Mouse (Mus musculus) hindbrain, embryonic 13.5 days (tissue): Measurements from ENCODE around the gene Rrbp1. TPM values are rescaled to one million over a fixed set of nuclear protein-coding genes. Genes with fewer than 3 reads are reported as not detected.

Experiments used
- ATAC-seq: fragments of 200-750 bp; cut with Nextera tagmentation; 2 replicates; pipeline ENCODE4 v1.8.0; 2017; ENCODE audit warnings: moderate TSS enrichment; ENCODE audit not compliant: low FRiP score
- H3K27ac ChIP-seq: fragments of 300-500 bp; sonication (generic); 2 replicates; pipeline ENCODE4 v1.5.1; 2015; ENCODE audit warnings: inconsistent platforms, mild to moderate bottlenecking, moderate library complexity
- H3K27me3 ChIP-seq: fragments of 300-500 bp; sonication (generic); 2 replicates; pipeline ENCODE4 v1.6.1; 2015; ENCODE audit warnings: mild to moderate bottlenecking, inconsistent platforms
- H3K36me3 ChIP-seq: fragments of 300-500 bp; sonication (generic); 2 replicates; pipeline ENCODE4 v1.6.1; 2015; ENCODE audit warnings: mild to moderate bottlenecking, inconsistent platforms
- H3K4me1 ChIP-seq: fragments of 300-500 bp; sonication (generic); replicated peaks from 2 replicates; pipeline ENCODE4 v1.6.1; 2015; ENCODE audit warnings: inconsistent platforms
- H3K4me2 ChIP-seq: fragments of 300-500 bp; sonication (generic); 2 replicates; pipeline ENCODE4 v1.6.1; 2015; ENCODE audit warnings: inconsistent platforms, mild to moderate bottlenecking, moderate library complexity
- H3K4me3 ChIP-seq: fragments of 300-500 bp; sonication (generic); 2 replicates; pipeline ENCODE4 v1.5.1; 2015; ENCODE audit warnings: mild to moderate bottlenecking, inconsistent platforms
- H3K9ac ChIP-seq: fragments of 300-500 bp; sonication (generic); 2 replicates; pipeline ENCODE4 v1.6.1; 2015; ENCODE audit warnings: mild to moderate bottlenecking, inconsistent platforms
- H3K9me3 ChIP-seq: fragments of 300-500 bp; sonication (generic); 2 replicates; pipeline ENCODE4 v1.6.1; 2016; ENCODE audit warnings: inconsistent platforms
- WGBS: fragments of 180-500 bp; shearing (Covaris S2); methylation state at CpG from one replicate; pipeline ENCODE4 v1.1.7; 2015; 5-methylcytosine and 5-hydroxymethylcytosine counted together
- polyA plus RNA-seq: library from polyadenylated mRNA; unstranded; fragments of >200 nt; fragmentation: Nextera tagmentation; extraction: Ambion mirVana; gene quantifications from 2 replicates; pipeline ENCODE4 v1.2.1, GENCODE M21; 2015

Gene Rrbp1
- polyA plus RNA-seq, 1 experiment from 2014 or later = 37.3 TPM

GRCm38 (mm10) chr2:143950290-143951027 lies 60.6 kb downstream of the Rrbp1 start:
- no peak overlapping the region for H3K4me3 ChIP-seq
- H3K4me2 ChIP-seq = no peak overlapping the region
- H3K27ac ChIP-seq = no peak overlapping the region
- peaks cover 99% of the 10 kb centered on the region for H3K36me3 ChIP-seq
- H3K9ac ChIP-seq = no peak overlapping the region
- 87% methylated on average over 5 of the region's 5 CpGs for WGBS
- H3K9me3 ChIP-seq = no peaks in the 10 kb centered on the region
- ATAC-seq = no peak
- no peaks in the 10 kb centered on the region for H3K27me3 ChIP-seq
- H3K4me1 ChIP-seq = no peaks in the 10 kb centered on the region

GRCm38 (mm10) chr2:143949217-143949616 lies 61.8 kb downstream of the Rrbp1 start:
- no peak overlapping the region for H3K9ac ChIP-seq
- peaks cover 97% of the 10 kb centered on the region for H3K36me3 ChIP-seq
- no peak for ATAC-seq
- no peak overlapping the region for H3K27ac ChIP-seq
- H3K4me2 ChIP-seq = no peak overlapping the region
- H3K4me1 ChIP-seq = no peaks in the 10 kb centered on the region
- H3K4me3 ChIP-seq = no peak overlapping the region
- H3K27me3 ChIP-seq = no peaks in the 10 kb centered on the region
- no peaks in the 10 kb centered on the region for H3K9me3 ChIP-seq
- WGBS = 98% methylated on average over 6 of the region's 6 CpGs

GRCm38 (mm10) chr2:143948416-143948815 lies 62.6 kb downstream of the Rrbp1 start:
- no peaks in the 10 kb centered on the region for H3K9me3 ChIP-seq
- no peak for ATAC-seq
- no peak overlapping the region for H3K9ac ChIP-seq
- H3K4me3 ChIP-seq = no peak overlapping the region
- H3K27ac ChIP-seq = no peak overlapping the region
- H3K4me2 ChIP-seq = no peak overlapping the region
- H3K36me3 ChIP-seq = peaks cover 97% of the 10 kb centered on the region
- no peaks in the 10 kb centered on the region for H3K27me3 ChIP-seq
- WGBS = 96% methylated on average over 4 of the region's 4 CpGs
- H3K4me1 ChIP-seq = no peaks in the 10 kb centered on the region

GRCm38 (mm10) chr2:143947981-143948380 lies 63.1 kb downstream of the Rrbp1 start:
- no peaks in the 10 kb centered on the region for H3K9me3 ChIP-seq
- H3K4me2 ChIP-seq = no peak overlapping the region
- H3K4me1 ChIP-seq = no peaks in the 10 kb centered on the region
- H3K36me3 ChIP-seq = peaks cover 97% of the 10 kb centered on the region
- H3K4me3 ChIP-seq = no peak overlapping the region
- 96% methylated on average over 3 of the region's 3 CpGs for WGBS
- no peak for ATAC-seq
- no peak overlapping the region for H3K27ac ChIP-seq
- H3K9ac ChIP-seq = no peak overlapping the region
- no peaks in the 10 kb centered on the region for H3K27me3 ChIP-seq

- no peak overlapping the region for H3K9ac ChIP-seq
- WGBS = 95% methylated on average over 2 of the region's 2 CpGs
- no peaks in the 10 kb centered on the region for H3K9me3 ChIP-seq
- H3K4me3 ChIP-seq = no peak overlapping the region
- H3K27ac ChIP-seq = no peak overlapping the region
- ATAC-seq = no peak
- H3K4me2 ChIP-seq = no peak overlapping the region
- H3K4me1 ChIP-seq = no peaks in the 10 kb centered on the region
- peaks cover 93% of the 10 kb centered on the region for H3K36me3 ChIP-seq
- no peaks in the 10 kb centered on the region for H3K27me3 ChIP-seq
Measured at GRCm38 (mm10) chr2:143946399-143946798, 64.7 kb downstream of the Rrbp1 start.

GRCm38 (mm10) chr2:143945466-143946075 lies 65.5 kb downstream of the Rrbp1 start:
- no peak overlapping the region for H3K4me3 ChIP-seq
- no peak overlapping the region for H3K9ac ChIP-seq
- H3K27me3 ChIP-seq = no peaks in the 10 kb centered on the region
- H3K9me3 ChIP-seq = no peaks in the 10 kb centered on the region
- ATAC-seq = no peak
- 95% methylated on average over 7 of the region's 7 CpGs for WGBS
- no peak overlapping the region for H3K27ac ChIP-seq
- H3K4me2 ChIP-seq = no peak overlapping the region
- no peaks in the 10 kb centered on the region for H3K4me1 ChIP-seq
- peaks cover 93% of the 10 kb centered on the region for H3K36me3 ChIP-seq

- no peak for ATAC-seq
- H3K9ac ChIP-seq = no peak overlapping the region
- no peaks in the 10 kb centered on the region for H3K4me1 ChIP-seq
- 96% methylated on average over 3 of the region's 3 CpGs for WGBS
- H3K9me3 ChIP-seq = no peaks in the 10 kb centered on the region
- H3K4me3 ChIP-seq = no peak overlapping the region
- H3K27ac ChIP-seq = no peak overlapping the region
- peaks cover 93% of the 10 kb centered on the region for H3K36me3 ChIP-seq
- H3K4me2 ChIP-seq = no peak overlapping the region
- H3K27me3 ChIP-seq = no peaks in the 10 kb centered on the region
Measured at GRCm38 (mm10) chr2:143944796-143945195, 66.3 kb downstream of the Rrbp1 start.

GRCm38 (mm10) chr2:143940406-143940805 lies 70.7 kb downstream of the Rrbp1 start:
- H3K36me3 ChIP-seq = peaks cover 61% of the 10 kb centered on the region
- 83% methylated on average over 5 of the region's 5 CpGs for WGBS

GRCm38 (mm10) chr2:143937861-143938260 lies 73.2 kb downstream of the Rrbp1 start:
- no peaks in the 10 kb centered on the region for H3K9me3 ChIP-seq
- no peak overlapping the region for H3K9ac ChIP-seq
- WGBS = 57% methylated on average over 2 of the region's 2 CpGs
- no peak overlapping the region for H3K4me3 ChIP-seq
- no peaks in the 10 kb centered on the region for H3K27me3 ChIP-seq
- peaks cover 39% of the 10 kb centered on the region for H3K36me3 ChIP-seq
- peak; percentile 18; the same call in 1 of the 2 replicates for ATAC-seq
- no peak overlapping the region for H3K27ac ChIP-seq
- peaks cover 14% of the 10 kb centered on the region; the same call in 1 of the 2 replicates for H3K4me1 ChIP-seq
- no peak overlapping the region for H3K4me2 ChIP-seq

More at GRCm38 (mm10) chr2:143940406-143940805, 70.7 kb downstream of the Rrbp1 start:
- Histone ChIP-seq H3K27me3 (no peaks in the 10 kb centered on the region), H3K4me3 (no peak overlapping the region), H3K9me3 (no peaks in the 10 kb centered on the region), H3K4me2 (no peak overlapping the region), H3K9ac (no peak overlapping the region), H3K27ac (no peak overlapping the region), H3K4me1 (peaks cover 11% of the 10 kb centered on the region; the same call in 1 of the 2 replicates)
- ATAC-seq = no peak

- H3K4me3 ChIP-seq = no peak overlapping the region
- H3K36me3 ChIP-seq = peaks cover 7% of the 10 kb centered on the region
- no peak for ATAC-seq
- H3K9ac ChIP-seq = no peak overlapping the region
- 91% methylated on average over 8 of the region's 8 CpGs for WGBS
- no peaks in the 10 kb centered on the region for H3K9me3 ChIP-seq
- no peak overlapping the region for H3K4me2 ChIP-seq
- no peak overlapping the region for H3K27ac ChIP-seq
- H3K27me3 ChIP-seq = no peaks in the 10 kb centered on the region
- H3K4me1 ChIP-seq = peaks cover 28% of the 10 kb centered on the region
Measured at GRCm38 (mm10) chr2:143934439-143934838, 76.6 kb downstream of the Rrbp1 start.

- Histone ChIP-seq H3K36me3 (no peaks in the 10 kb centered on the region), H3K27me3 (no peaks in the 10 kb centered on the region), H3K9ac (no peak overlapping the region), H3K9me3 (no peaks in the 10 kb centered on the region), H3K4me2 (no peak overlapping the region), H3K27ac (no peak overlapping the region), H3K4me3 (no peak overlapping the region), H3K4me1 (peaks cover 28% of the 10 kb centered on the region)
- WGBS = 78% methylated on average over 5 of the region's 5 CpGs
- no peak for ATAC-seq
Measured at GRCm38 (mm10) chr2:143933516-143933915, 77.5 kb downstream of the Rrbp1 start.

GRCm38 (mm10) chr2:143932340-143932873 lies 78.7 kb downstream of the Rrbp1 start:
- Histone ChIP-seq H3K36me3 (no peaks in the 10 kb centered on the region), H3K4me2 (no peak overlapping the region), H3K27me3 (no peaks in the 10 kb centered on the region), H3K27ac (no peak overlapping the region), H3K9ac (no peak overlapping the region), H3K4me1 (peaks cover 25% of the 10 kb centered on the region), H3K4me3 (no peak overlapping the region), H3K9me3 (no peaks in the 10 kb centered on the region)
- WGBS = 85% methylated on average over 12 of the region's 12 CpGs
- no peak for ATAC-seq
